Mouse (Mus musculus) kidney, postnatal 14 days (tissue): ENCODE results near the gene Klhl30.

Experiments
- DNase-seq: peaks from one replicate; pipeline ENCODE4 v3.0.0; 2022; ENCODE audit warnings: mixed read lengths

The Klhl30 gene

GRCm38 (mm10) chr1:91365816-91366214, 15.0 kb downstream of the Klhl30 start:
- DNase-seq: no peak

GRCm38 (mm10) chr1:91366215-91367108, 15.6 kb downstream of the Klhl30 start, which contains the start of gene Erfe:
Gene Erfe, plus strand, starts transcription at chr1:91366430.
- DNase-seq: peak; percentile 76

GRCm38 (mm10) chr1:91367295-91367694, 16.5 kb downstream of the Klhl30 start:
- DNase-seq: no peak

GRCm38 (mm10) chr1:91369408-91369807, 18.6 kb downstream of the Klhl30 start:
- DNase-seq: no peak

GRCm38 (mm10) chr1:91370055-91370454, 19.2 kb downstream of the Klhl30 start:
- no peak for DNase-seq

GRCm38 (mm10) chr1:91373414-91373835, 22.6 kb downstream of the Klhl30 start:
- DNase-seq: no peak

- DNase-seq: peak; percentile 75
These were observed 29.8 kb downstream of the Klhl30 start for GRCm38 (mm10) chr1:91380453-91381090.

- no peak for DNase-seq
These were observed 30.3 kb downstream of the Klhl30 start for GRCm38 (mm10) chr1:91381091-91381471.

- no peak for DNase-seq
These were observed 39.6 kb downstream of the Klhl30 start for GRCm38 (mm10) chr1:91390369-91390768.

- peak; percentile 27 for DNase-seq
These were observed 47.1 kb downstream of the Klhl30 start for GRCm38 (mm10) chr1:91397927-91398259.

- DNase-seq: peak; percentile 90
These were observed 47.6 kb downstream of the Klhl30 start, which contains the start of gene Ilkap for GRCm38 (mm10) chr1:91398260-91399062. Gene Ilkap, minus strand, starts transcription at chr1:91398815.

- DNase-seq: no peak
These were observed 54.2 kb downstream of the Klhl30 start for GRCm38 (mm10) chr1:91404976-91405375.

- no peak for DNase-seq
These were observed 54.8 kb downstream of the Klhl30 start for GRCm38 (mm10) chr1:91405406-91406169.

- DNase-seq: no peak
These were observed 57.0 kb downstream of the Klhl30 start for GRCm38 (mm10) chr1:91407819-91408218.

GRCm38 (mm10) chr1:91411631-91412285, 60.9 kb downstream of the Klhl30 start:
- DNase-seq: no peak
